Mouse (Mus musculus) cerebellum, postnatal 4 days (tissue): ENCODE measurements around the gene Dkk2.

ENCODE experiments used
- DNase-seq, 2 experiments: peaks; one replicate each; pipeline ENCODE4 v3.0.0; 2022; ENCODE audit warnings: low spot score in 2 of 2, mixed read lengths in 1 of 2

Dkk2 gene

DNA sequence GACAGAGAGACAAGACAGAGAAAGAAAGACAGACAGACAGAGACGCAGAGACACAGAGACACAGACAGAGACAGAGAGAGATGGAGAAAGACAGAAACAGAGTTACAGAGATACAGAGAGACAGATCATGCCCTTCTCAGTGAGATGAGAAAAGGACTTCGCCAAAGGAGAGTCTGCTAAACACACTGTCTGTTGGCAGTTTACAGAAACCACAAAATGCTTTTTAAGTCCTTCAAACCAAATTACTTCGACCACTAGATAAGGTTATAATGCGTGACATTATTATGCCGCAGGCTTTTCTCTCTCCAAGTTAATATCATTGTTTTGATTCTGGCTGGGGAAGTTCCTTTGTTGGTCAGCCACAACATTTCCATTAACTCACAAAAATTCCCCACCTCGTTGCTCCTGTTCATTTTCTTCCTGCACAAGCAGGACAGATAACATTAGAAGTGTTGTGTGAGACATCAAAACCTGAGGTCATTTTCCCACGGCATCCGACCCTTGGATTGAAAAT lies 40.2 kb downstream of the Dkk2 start:
- DNase-seq, result no peak

GRCm38 (mm10) chr3:132129730-132130274 lies 44.7 kb downstream of the Dkk2 start:
- DNase-seq, result no peak

GRCm38 (mm10) chr3:132130781-132131180 lies 45.7 kb downstream of the Dkk2 start:
- DNase-seq, result no peak

- DNase-seq, result no peak
These were observed 46.8 kb downstream of the Dkk2 start for GRCm38 (mm10) chr3:132131939-132132338.

- DNase-seq, result no peak
These were observed 49.4 kb downstream of the Dkk2 start for GRCm38 (mm10) chr3:132134502-132134901.

DNA sequence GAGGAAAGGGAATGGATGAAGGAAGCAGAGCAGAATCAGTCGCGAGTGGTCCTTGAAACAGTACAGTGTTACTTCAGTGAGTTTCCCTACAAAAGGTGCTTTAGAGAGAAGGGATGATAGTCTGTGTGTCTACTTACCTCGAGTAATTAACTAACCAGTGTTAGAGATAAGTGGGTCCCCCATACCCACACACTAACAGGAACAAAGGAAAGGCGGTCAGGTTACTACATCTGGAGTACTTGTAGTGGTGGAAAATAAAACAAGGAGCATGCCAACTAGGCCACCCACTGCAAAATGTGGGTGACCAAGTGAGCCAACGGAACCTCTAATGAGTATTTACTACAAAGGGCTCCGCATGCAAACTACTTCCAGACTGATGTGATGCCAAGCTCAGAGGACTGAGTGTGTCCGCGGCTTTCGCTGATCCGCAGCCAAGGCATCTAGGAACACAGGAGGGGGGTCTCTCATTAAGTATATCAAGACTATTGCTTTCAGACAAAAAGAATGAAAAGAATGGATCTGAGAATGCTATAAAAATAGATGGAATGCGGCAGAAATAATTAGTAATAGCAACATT lies 52.8 kb downstream of the Dkk2 start:
- no peak for DNase-seq

DNA sequence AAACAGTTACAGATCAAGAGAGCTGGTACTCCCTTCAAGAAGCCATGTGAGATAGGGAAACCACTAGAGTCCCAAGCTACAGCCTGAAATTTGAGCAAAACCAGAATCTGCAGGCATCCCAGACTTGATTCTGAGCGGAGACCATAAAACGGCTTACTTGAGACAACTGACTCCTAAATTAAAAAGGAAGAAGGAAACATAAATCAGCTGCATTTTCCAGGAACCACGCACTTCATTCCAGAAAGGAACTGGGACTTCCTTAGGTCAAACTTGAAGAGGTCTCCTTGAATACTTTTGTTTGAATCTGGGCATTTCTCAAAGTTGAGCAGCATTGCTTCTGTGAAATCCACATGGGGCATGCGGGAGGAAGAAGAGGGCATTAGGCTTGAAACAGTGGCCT lies 55.9 kb downstream of the Dkk2 start:
- DNase-seq, result no peak

- DNase-seq, result no peak
These were observed 64.4 kb downstream of the Dkk2 start for GRCm38 (mm10) chr3:132149446-132150025.

- no peak for DNase-seq
These were observed 73.7 kb downstream of the Dkk2 start for GRCm38 (mm10) chr3:132158817-132159216.

DNA sequence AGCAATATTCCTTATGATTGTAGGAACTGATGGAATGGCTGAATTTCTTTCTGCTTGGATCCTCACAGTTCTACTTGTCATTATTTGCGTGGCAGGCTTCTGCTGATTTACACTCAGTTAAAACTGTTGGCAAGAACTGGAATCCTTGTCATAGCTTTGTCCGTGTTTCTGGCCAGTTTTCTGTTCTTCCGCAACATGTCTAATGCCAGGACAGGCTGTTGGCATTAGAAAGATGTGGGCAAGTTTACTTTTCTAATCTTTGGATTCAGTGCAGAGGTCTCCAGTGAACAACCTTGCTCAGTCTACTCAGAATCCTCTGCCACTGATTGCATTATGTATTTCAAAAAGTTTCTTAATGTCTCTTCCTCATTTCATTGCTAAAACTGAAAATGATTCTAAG lies 83.8 kb downstream of the Dkk2 start:
- DNase-seq, result no peak

- no peak for DNase-seq
These were observed 101.9 kb downstream of the Dkk2 start for GRCm38 (mm10) chr3:132186888-132187552.

DNA sequence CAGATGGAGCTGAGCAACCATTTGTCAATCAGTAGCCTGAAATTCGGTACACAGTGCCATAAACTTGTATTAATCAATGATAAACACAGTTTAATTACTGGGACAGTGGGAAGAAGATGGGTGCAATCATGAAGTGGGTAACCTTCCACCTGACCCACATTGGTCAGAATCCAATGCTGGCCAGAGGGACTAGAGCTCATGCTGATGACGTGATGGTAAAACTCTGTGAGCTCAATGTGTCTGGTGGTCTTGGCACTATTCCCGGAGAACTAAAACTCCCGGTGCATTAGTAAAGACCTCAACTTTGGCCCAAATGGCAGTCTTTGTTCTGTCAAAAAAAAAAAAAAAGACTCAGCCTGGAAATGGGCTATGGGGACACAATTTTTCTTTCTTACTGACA lies 116.9 kb downstream of the Dkk2 start:
- DNase-seq, result no peak

DNA sequence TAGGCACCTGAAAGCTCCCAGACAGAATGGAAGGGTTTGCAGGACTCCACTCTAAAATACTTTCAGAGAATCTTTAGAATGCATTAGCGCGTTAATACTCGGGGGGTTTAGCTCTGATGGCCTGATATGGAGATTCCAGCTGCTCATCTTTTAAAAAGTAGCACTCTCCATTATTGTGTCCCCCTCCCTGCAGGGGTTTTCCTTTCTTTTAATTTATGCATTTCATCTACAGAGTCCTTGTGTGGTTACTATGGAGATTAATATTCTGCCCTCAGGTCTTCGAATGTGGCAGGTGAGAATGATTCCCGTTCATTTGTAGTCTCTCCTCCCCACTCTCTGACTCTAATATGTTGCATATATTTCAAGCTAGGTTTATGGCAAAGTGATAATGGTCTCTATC lies 117.6 kb downstream of the Dkk2 start:
- no peak for DNase-seq

- peak in 1 of 2 experiments; percentile 57 for DNase-seq
These were observed 122.4 kb downstream of the Dkk2 start for GRCm38 (mm10) chr3:132207469-132207868.

- DNase-seq, result no peak
These were observed 126.2 kb downstream of the Dkk2 start for GRCm38 (mm10) chr3:132211260-132211659.

GRCm38 (mm10) chr3:132219977-132220487 lies 134.9 kb downstream of the Dkk2 start:
- DNase-seq, result no peak

- DNase-seq, result no peak
These were observed 142.5 kb downstream of the Dkk2 start for GRCm38 (mm10) chr3:132227622-132228021.
